ENCODE assay signal across 9 mouse cellular contexts in genomic region chr13:54331825-54332675, GRCm38 (mm10). TPM values are rescaled to one million over a fixed set of nuclear protein-coding genes. Genes with fewer than 3 reads are reported as not detected.
DNase-seq lines count a peak whose midpoint lies in the region; ATAC-seq lines count a peak whose summit lies in the region.
"Had no signal": no experiment of that assay in that cellular context is flagged by ENCODE, and none has a peak within 500 bp of the region (broad histone marks: within the 10 kb centered on the region; RNA-seq: fewer than 3 reads in every experiment).

No protein-coding gene starts in this region.

- ATAC-seq in embryonic facial prominence, embryonic 13.5 days (ENCODE audit: insufficient number of reproducible peaks, insufficient read depth, low FRiP score, low TSS enrichment, low read depth), result peak; percentile 73; the same call in 1 of the 2 replicates
- no peak for ATAC-seq in heart, embryonic 13.5 days (ENCODE audit: extremely low read depth, insufficient number of reproducible peaks, low FRiP score, low TSS enrichment)
- ATAC-seq in kidney, embryonic 15.5 days (replicated peaks; ENCODE audit: low FRiP score), result peak; percentile 82
- ATAC-seq in CD4-positive, CD25-positive, alpha-beta regulatory T cell, adult 4 months, result no peak
- no peak for ATAC-seq in megakaryocyte, adult 5-6 weeks (ENCODE audit: poor library complexity, severe bottlenecking)

- 45% methylated on average over 22 of the region's 22 CpGs for WGBS in embryonic facial prominence, embryonic 13.5 days
- WGBS in heart, embryonic 13.5 days, result 50% methylated on average over 22 of the region's 22 CpGs
- WGBS in kidney, embryonic 15.5 days, result 53% methylated on average over 22 of the region's 22 CpGs

- no peak overlapping the region for H3K9ac ChIP-seq in embryonic facial prominence, embryonic 13.5 days
- H3K9ac ChIP-seq in heart, embryonic 13.5 days, result no peak overlapping the region
- no peak overlapping the region for H3K9ac ChIP-seq in kidney, embryonic 15.5 days
- H3K9ac ChIP-seq: liver, embryonic 14.5 days had no signal

- H3K9me3 ChIP-seq in embryonic facial prominence, embryonic 13.5 days, result no peaks in the 10 kb centered on the region
- H3K9me3 ChIP-seq in heart, embryonic 13.5 days, result no peaks in the 10 kb centered on the region
- H3K9me3 ChIP-seq in kidney, embryonic 15.5 days (replicated peaks), result no peaks in the 10 kb centered on the region

- peak overlapping the region; percentile 81 for H3K27ac ChIP-seq in embryonic facial prominence, embryonic 13.5 days
- peak overlapping the region; percentile 29; the same call in 1 of the 2 replicates for H3K27ac ChIP-seq in heart, embryonic 13.5 days (replicated peaks)
- H3K27ac ChIP-seq in kidney, embryonic 15.5 days, result peak overlapping the region; percentile 76
- H3K27ac ChIP-seq: liver, embryonic 14.5 days had no signal

- H3K36me3 ChIP-seq in embryonic facial prominence, embryonic 13.5 days, result no peaks in the 10 kb centered on the region
- no peaks in the 10 kb centered on the region for H3K36me3 ChIP-seq in heart, embryonic 13.5 days
- no peaks in the 10 kb centered on the region for H3K36me3 ChIP-seq in kidney, embryonic 15.5 days

- H3K4me2 ChIP-seq in embryonic facial prominence, embryonic 13.5 days, result peak overlapping the region; percentile 5; the same call in 1 of the 2 replicates
- 0 out of 2 replicates have a peak overlapping the region, but pooled peaks have one; percentile 2 for H3K4me2 ChIP-seq in heart, embryonic 13.5 days
- H3K4me2 ChIP-seq in kidney, embryonic 15.5 days, result 0 out of 2 replicates have a peak overlapping the region, but pooled peaks have one; percentile 4

- no peak overlapping the region for H3K4me3 ChIP-seq in embryonic facial prominence, embryonic 13.5 days
- H3K4me3 ChIP-seq in heart, embryonic 13.5 days, result no peak overlapping the region
- H3K4me3 ChIP-seq in kidney, embryonic 15.5 days (replicated peaks), result no peak overlapping the region

- H3K27me3 ChIP-seq in embryonic facial prominence, embryonic 13.5 days, result no peaks in the 10 kb centered on the region
- H3K27me3 ChIP-seq in heart, embryonic 13.5 days (replicated peaks), result no peaks in the 10 kb centered on the region
- H3K27me3 ChIP-seq in kidney, embryonic 15.5 days, result no peaks in the 10 kb centered on the region

- H3K4me1 ChIP-seq in embryonic facial prominence, embryonic 13.5 days, result peaks cover 35% of the 10 kb centered on the region
- H3K4me1 ChIP-seq in heart, embryonic 13.5 days, result peaks cover 30% of the 10 kb centered on the region
- peaks cover 17% of the 10 kb centered on the region for H3K4me1 ChIP-seq in kidney, embryonic 15.5 days

- peak; percentile 31 for DNase-seq in ZHBTc4 (ENCODE audit: low read depth, low spot score)
- peak; percentile 60 for DNase-seq in lung, postnatal 14 days
- peak; percentile 50 for DNase-seq in right cerebral cortex, postnatal 25 days

RNA-seq across cellular contexts. Expression of gene Cplx2, which starts 39.1 kb away (rescaled TPM):
- polyA plus RNA-seq in embryonic facial prominence, embryonic 13.5 days (2015; fragmentation: Nextera tagmentation; extraction: Ambion mirVana), result 7.3 and 7.4 TPM in 2 replicates
- polyA plus RNA-seq in heart, embryonic 13.5 days (2015; fragmentation: Nextera tagmentation; extraction: Ambion mirVana), result 2.2 and 2.9 TPM in 2 replicates
- 4.0 and 5.3 TPM in 2 replicates for polyA plus RNA-seq in kidney, embryonic 15.5 days (2015; fragmentation: Nextera tagmentation; extraction: Ambion mirVana)
- polyA plus RNA-seq in CD4-positive, CD25-positive, alpha-beta regulatory T cell, adult 4 months (2017; shearing (Covaris generic)), result not detected
- 0.05 TPM in 1 of 2 replicates, not detected in the other for total RNA-seq in megakaryocyte, adult 5-6 weeks (2015)
- total RNA-seq in megakaryocyte, adult 5-6 weeks (2017), result 0.04 TPM in 1 of 2 replicates, not detected in the other

Comparison
In these comparisons a context has a peak if more than half of its experiments do, and no peak if none do; other contexts are left out.
1. ATAC-seq: peak in embryonic facial prominence, embryonic 13.5 days (single experiment) and kidney, embryonic 15.5 days (single experiment); none in heart, embryonic 13.5 days (single experiment), CD4-positive, CD25-positive, alpha-beta regulatory T cell, adult 4 months (single experiment) and megakaryocyte, adult 5-6 weeks (single experiment).
2. H3K27ac ChIP-seq: peak in every context shown above with its lines; median percentile 81 in embryonic facial prominence, embryonic 13.5 days; 76 in kidney, embryonic 15.5 days; 29 in heart, embryonic 13.5 days.
3. Peak in every context shown above with its lines, with median percentiles within 50 percentile points of each other: DNase-seq and H3K4me2 ChIP-seq.